Mouse (Mus musculus) erythroblast, embryonic 14.5 days (primary cell): ENCODE measurements around the gene Grip2.

ENCODE experiments used
- GATA1 ChIP-seq: IDR thresholded peaks from 2 replicates; pipeline ENCODE4 v1.6.1; 2012; ENCODE audit warnings: low read length, inconsistent platforms, mixed read lengths
- TAL1 ChIP-seq: IDR thresholded peaks from 3 replicates; pipeline ENCODE4 v1.6.1; 2012; ENCODE audit warnings: low read length, inconsistent platforms, mixed read lengths

GRCm38 (mm10) chr6:91737451-91737850, 89.6 kb downstream of the Grip2 start:
- TF ChIP-seq TAL1 = no peak
- no peak for TF ChIP-seq GATA1
